Mouse (Mus musculus) thymus, adult 18-20 months (tissue): ENCODE data around the gene Myod1.

Experiments used
- DNase-seq, 2 experiments: peaks; one replicate each; pipeline ENCODE4 v3.0.0; 2022; ENCODE audit warnings: mixed read lengths in 2 of 2

Gene Myod1

DNA sequence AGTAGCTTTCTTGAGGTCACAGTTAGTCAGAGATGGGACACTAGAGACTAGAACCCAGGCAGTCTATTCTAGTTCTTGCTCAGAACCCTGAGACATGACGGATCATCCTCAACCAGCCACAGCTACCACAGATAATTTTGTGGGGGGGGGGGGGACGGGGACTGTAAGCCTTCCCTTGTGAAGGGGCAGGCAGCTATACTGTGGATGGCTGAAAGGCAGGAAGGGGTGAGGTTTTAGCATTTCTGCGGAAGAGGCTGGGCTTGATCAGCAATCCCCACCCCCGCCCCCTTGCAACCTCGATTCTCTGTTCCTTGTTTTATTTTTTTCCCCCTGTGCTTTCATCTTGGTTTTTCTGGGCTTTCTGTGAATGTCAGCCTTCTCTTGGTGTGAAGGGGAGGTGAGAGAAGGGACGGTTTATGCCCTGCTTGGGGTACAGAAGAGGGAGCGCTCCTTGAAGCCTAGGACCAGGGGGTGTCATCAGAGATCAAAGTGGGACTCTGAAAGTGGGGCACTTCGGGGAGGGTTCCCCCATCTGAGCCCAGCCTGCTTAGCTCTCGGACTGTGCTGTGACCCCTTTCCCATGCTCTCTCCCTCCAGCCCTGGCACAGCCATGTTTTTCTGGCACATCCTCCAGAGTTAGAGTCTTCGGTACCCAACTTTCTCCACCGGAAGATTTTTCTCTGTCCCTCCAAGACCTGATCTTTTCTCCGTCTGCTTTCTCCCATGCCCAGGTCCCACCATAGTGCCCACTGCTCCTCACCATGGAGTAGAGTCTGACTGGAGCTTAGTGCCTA lies 17.6 kb downstream of the Myod1 start:
- no peak for DNase-seq

DNA sequence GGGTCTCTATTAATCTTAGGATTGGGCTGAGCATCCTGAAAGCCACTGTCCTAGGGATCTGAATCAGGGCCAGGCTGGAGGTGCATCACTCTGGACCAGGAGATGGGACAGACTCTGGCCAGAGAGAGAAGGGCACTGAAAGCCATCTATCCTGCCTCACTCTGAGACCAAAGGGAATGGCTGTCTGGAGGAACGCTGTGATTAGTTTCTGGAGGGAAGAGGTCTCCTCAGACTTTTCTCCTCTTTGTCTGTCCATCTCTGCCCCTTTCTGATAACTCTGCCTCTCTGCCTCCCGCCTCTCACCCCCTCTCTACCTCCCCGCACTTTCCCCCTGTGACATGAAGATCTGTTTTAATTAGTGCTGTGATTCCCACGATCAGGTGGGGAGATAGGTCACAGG lies 18.7 kb downstream of the Myod1 start:
- DNase-seq = no peak

DNA sequence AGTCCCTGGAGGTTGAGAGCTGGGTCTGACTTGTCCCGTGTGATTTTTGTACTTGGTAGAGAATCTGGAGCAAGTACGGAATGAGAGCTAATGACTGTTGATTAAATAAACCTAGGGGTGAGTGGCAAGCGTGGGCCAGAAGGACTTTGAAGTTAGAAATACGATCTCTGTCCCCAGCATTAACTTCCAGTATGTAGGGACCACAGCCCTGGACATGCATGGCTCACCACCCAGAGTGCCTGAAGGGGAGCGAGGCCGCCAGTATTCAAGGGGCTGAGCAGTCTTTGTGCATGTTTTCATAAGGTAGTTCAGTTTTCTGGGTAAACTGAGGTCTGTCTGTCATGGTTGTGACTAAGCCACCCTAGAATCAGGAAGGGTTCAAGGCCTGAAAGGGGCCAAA lies 19.3 kb downstream of the Myod1 start:
- DNase-seq = no peak

DNA sequence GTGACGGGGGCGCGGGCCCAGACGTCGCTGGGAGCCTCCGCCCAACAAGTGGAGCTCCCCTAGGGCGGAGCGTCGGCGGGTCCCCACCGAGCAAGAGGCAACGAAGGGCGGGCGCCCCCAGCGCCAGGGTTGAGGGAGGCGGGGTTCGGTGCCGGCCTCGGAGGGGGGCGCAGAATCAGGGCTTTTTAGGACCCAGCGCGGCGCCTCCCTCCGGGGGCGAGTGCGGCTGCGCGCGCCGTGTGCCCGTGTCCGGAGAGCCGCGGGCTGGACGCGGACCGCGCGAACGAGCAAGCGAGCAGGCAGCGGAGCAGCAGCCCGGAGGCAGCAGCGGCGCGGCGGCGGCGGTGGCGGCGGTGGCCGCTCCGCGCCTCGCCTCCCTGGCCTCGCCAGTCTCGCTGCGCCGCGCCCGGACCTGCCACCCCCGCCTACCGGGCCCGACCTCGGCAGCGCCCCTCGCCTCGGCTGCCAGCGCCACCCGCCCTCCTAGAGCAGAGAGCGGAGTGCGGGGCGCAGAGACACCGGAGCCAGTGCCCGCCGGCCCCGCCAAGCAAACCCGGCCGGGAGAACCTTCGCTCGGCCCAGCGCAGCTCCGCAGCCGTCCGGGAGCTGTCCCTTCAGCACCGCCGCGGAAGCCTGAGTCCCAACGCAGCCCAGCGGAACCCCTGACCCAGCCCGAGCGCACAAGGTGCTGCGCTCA lies 20.1 kb downstream of the Myod1 start, which contains the start of gene Kcnc1:
Gene Kcnc1 (plus strand): TSS at position 267 of the 697 bp plus-strand sequence.
- DNase-seq = peak; percentile 23 to 28

DNA sequence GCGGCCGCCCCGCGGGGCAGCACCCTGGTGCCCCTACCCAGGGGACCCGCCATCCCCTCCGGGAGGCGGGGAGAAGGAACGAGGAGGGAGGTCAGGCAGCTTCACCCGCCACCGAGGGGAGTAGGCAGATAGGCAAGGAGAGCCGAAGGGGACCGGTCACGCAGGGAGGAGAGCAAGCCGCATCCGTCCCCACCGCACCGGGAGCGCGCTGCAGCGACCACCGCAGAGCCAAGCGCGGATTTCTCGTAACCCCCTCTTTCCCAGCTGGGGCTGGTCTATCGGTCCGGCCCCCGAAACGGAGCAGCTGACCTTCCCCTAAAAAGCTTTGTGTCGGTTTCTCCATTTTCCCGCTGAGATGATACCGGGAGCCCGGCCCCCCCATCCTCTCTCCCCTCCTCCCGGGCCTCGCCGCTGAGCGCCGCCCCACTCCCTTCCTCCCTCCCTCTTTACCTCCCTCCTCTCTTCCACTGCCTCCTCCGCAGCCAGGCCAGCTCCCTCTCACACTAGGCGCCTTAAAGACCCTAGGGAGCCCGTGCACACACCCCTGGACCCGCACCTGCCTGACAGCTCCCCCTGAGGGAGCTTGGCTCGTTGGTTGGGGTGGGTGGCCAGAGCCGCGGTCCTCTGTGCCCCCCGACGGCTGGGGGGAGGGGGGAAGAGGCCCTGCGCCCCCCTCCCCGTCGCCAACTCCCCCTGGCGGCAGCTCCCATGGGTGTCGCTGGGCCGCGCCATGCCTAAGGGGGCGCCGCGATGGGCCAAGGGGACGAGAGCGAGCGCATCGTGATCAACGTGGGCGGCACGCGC lies 20.9 kb downstream of the Myod1 start:
- no peak for DNase-seq

DNA sequence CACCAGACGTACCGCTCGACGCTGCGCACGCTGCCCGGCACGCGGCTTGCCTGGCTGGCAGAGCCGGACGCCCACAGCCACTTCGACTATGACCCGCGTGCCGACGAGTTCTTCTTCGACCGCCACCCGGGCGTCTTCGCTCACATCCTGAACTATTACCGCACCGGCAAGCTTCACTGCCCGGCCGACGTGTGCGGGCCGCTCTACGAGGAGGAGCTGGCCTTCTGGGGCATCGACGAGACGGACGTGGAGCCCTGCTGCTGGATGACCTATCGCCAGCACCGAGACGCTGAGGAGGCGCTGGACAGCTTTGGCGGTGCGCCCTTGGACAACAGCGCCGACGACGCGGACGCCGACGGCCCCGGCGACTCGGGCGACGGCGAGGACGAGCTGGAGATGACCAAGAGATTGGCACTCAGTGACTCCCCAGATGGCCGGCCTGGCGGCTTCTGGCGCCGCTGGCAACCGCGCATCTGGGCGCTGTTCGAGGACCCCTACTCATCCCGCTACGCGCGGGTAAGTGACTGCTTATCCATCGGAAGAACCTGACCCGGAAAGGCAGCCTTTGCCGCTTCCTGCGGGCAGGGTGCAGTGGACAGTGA lies 21.6 kb downstream of the Myod1 start:
- no peak for DNase-seq

DNA sequence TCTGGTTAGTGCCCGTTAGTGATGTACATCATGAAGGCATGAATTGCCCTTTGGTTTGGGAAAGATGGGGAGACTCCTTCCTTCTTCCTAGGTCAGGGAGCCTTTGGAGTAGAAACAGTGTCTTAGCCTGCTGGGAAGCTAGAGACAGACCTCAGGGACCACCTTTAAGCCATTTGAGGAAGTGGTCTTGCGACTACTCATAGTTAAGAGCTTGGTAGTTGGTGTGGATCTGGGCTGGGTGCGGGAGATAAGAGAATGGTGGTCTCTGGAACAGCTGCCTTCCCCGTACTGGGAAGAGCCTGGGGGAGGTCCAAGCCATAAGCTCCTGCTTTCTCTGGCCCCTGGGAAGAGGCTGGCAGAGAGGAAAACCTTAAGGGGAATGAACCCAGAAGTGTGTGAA lies 22.3 kb downstream of the Myod1 start:
- DNase-seq = no peak

DNA sequence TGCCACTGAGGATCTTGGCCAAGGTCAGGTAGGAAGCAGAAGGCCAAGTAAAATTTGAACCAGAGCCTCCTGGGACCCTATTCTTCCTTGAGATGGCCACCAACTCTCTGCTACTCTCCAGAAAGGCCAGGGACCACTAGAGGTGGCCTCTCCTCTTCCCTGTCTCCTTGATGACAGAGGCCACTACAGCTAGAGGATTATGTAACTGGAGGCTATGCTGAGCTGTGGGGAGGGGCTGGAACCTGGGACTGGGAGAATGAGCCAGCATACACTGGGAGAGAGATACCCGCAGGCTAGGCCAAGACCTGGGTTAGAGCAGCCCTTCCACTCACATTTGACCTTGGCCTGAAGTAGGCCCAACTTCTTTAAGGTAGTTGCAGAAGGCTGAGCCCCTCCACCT lies 23.4 kb downstream of the Myod1 start:
- no peak for DNase-seq

DNA sequence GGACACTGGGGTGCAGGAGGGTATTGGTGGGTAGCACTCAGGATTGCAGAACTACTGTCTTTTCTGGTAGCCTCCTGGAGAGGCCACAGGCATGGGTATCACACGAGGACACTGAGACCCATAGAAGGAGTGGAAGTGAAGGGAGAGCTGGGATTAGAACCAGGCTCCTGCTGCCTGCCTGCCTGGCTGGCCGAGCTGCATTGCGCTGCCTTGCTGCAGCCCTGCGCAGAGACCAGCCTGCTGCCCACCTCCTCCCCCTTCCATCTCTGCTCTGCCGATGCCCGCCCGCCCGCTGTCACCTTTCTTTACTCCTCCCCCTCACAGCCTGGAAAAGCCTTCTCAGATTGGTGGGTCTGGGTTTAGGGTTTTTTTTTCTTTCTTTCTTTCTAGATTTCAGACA lies 24.1 kb downstream of the Myod1 start:
- DNase-seq = no peak

DNA sequence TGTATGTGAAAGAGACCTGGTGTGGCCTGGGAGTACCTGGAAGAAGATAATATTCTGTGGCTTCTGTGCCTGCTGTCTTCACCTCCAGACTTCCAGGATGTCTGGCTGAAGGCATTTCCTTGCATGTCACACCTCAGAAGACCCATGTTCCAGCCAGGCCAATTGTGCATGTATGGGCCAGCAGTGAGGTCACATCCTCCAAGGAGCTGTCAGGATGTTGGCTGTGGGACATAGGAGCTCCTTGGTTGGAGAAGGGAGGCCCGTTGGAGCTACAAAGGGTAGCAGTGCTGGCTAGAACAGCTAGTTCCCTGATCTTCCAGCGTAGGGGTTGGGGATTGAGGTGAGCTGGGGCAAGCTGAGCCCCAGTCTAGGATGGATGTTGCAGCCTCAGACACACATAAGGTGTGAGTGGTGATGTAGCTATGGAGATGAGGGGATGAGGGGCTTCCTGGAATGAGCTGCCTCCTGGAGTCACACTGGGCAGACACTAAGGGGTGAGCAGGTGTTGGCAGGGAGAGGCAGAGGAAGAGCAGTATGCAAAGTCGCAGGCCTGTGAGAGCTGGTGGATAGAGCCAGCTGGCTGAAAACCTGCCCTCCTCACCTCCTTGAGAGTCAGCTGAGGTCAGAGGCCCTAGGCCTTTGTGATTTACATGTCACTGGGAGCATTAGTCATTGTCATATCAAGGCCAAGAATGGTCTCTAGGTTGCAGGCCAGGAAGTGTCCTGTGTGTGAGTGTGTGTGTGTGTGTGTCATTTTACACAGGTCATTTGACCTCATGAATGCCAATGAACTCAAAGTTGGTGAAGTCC lies 25.3 kb downstream of the Myod1 start:
- DNase-seq = no peak

DNA sequence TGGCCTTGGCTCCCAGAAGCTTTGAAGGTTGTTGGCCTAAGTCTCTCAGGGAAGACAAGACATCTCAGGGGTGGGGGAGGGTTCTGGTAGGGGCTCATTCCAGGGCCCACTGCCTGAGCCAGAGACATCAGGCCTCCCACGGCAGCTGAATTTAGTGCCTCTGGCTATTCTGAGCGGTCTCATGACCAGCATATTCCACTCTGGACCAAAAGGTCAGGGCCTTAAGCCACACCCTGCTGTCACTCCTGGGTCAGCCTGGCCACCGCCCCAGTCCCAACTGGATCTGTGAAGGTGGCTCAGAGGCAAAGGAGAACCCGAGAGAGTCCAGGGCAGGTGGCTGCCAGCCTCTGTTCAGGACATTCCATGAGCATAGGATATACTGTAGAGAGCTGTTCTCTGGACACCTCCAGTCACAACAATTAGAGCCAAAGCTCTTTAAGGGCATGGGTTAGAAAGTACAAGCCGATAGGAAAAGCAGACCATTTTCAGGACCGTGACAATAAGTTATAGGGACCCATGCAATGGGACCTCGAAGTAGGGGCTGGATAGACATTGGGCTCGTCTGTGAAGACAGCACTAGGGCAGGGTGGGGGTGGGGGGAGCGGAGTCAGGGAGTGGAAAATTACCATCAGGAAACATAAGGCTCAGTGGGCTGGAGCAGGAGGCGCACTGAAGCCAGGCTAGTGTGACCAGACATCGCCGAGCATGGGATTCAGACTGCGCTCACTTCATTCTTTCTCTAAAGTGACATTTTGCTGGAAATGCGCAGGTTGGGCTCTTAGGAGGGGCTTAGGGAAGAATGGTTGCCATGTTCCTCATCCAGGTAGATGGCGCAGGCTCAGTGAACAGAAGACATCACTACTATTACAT lies 27.6 kb downstream of the Myod1 start:
- no peak for DNase-seq

DNA sequence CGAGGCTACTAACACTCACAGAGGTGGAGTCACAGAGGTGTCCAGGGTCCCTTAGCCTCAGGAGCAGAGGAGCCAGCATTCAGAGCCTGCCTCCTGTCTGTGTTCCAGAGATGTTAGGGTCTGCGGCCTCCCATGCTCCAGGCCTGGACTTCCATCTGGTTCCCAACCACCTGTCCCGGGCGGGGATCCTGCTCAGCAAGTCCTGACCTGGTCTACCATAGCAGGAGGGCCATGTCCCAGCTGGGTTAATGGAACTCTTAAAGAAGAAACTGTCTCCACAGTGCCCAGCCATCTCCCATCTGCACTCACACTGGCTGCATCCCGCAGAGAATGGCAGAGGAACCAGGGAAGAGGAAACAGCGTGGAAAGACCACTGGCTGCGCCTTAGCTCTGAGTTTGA lies 28.5 kb downstream of the Myod1 start:
- no peak for DNase-seq

DNA sequence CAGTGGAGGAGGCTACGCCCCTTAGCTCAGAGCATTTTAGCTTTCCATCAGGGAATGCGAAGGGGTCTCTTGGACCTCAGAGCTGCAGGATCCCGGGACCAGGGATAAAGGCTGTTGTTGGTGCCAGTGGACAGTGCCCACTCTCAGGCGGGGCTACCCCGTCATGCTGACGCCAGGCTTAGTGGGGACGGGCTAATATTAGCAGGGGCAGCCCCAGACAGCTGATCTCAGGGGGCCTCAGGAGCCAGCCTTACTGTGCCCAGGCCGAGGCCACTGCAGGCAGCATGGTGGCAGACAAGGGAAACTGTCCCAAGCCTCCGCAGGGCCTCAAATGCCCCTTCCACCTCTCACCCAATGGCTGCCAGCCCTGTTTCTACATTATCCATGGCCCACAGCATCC lies 32.3 kb downstream of the Myod1 start:
- no peak for DNase-seq

DNA sequence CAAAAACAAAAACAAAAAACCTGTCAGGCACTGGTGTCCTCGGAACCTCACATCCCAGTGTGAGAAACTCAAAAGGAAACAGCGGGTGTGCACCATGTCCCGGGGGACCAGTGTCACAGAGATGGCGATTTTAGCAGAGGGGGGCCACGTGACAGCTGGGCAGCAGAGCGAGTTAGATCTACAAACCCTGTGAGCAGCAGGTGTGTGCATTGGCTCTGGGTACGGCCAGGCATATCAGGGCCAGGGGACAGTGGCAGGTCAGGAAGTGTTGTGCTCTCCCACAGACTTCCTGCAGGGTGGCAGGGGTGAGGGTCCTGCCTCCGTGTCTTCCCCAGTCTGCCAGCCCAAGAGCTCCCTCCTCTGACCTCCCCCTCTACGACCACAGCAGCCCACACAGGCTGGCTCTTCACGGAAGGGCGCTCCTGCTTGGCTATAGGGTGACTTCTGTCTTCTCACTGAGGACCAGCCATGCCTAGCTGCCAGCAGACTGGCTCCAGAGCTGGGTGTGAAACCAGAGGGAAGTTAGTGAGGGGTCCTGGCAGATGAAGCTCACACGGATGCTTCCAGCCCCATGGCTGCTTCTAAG lies 33.0 kb downstream of the Myod1 start:
- DNase-seq = no peak

DNA sequence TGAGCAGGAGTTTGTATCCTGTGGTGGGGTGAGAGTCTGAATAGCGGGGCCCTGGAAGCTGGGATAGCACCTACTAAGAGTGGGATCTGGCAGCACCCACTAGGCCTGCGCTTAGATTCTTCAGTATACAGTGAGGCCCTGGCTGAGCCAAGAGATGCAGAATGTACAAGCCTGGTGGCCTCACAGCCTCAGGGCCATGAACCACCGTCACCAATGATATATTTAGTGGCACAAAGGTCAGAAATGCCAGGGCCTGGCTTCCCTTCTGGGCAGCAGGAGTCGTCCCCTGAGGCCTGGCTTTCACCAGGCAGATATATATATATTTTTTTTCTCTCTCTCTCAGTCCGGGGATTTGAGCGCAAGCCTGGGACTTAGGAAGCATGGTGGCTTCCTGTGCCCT lies 34.5 kb downstream of the Myod1 start:
- no peak for DNase-seq

DNA sequence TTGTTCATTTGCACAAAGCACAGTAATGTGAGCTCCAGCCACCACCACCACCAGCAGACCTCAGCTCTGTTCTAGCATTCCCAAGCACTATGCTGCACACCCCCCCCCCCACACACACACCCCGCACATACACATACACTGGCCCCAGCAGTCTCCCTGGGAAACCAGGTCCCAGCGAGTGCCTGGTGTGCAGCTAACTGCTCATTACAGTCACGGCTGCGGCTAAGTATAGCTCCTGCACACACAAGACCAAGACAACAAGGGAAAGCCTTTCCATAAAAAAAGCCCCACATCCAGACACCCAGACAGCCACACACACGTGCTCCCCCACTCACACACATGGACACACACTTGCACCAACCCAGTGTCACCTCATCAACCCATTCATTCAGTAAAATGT lies 36.5 kb downstream of the Myod1 start:
- DNase-seq = no peak

DNA sequence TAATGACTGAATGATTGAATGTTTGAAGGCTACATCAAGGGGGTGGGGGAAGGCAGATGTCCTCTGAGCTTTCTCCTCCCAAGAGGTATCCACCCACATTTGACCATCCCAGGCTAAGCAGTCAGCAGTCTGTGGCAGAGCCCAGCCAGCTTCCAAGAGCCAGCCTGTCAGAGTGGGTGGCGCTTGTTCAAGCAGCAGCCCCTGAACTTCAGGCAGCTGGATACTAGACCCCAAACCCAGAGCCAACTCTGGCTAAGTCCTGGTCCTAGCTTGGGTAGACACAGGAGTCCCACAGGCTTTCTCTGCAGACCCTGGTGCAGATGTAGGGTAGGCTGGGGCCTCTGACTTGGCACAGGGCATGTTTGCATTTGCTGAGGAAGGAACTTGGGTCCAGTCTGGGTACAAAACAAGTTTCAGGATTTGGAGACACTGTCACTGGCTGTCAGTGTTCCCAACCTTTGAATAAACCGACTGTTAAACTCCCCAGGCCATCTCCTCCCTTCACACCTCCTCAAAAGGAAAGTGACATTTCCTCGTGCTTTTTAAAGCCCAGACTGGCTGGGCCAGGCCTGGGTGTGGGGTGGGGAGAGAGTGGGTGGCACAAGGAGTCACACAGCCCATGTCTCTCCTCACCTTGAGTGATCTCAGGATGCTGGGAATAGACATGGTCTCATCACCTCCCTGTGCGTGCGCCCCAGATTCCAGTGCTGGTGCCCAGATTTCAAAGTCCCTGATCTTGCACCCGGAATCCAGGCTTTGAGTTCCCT lies 37.9 kb downstream of the Myod1 start:
- no peak for DNase-seq

DNA sequence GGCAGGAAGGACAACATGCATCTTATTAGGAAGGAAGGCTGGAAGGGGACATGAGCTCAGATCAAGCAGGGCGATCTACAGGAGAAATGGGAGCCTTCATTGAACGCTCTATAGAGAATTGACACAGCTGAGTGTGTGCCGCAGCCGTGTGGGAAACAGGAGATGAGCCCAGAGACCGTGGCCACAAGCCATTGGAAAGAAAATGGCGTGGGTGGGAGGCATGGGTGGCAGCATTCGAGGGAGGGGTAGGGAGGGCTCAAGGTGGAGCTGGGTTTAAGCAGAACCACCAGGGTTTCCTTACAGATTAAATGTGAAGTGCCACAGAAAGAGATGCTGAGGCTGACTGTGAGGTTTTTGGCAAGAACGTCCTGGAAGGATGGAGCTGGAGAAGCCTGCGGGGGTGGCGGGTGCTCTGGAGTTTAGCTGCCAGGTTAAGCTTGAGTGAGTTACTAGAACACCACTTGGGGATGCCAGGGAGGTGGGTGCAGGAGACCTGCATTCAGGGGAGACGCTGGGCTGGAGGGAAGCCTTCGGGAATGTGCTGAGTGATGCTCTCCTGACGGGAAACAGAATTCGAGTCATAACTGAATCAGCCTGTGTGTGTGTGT lies 39.6 kb downstream of the Myod1 start:
- DNase-seq = no peak

DNA sequence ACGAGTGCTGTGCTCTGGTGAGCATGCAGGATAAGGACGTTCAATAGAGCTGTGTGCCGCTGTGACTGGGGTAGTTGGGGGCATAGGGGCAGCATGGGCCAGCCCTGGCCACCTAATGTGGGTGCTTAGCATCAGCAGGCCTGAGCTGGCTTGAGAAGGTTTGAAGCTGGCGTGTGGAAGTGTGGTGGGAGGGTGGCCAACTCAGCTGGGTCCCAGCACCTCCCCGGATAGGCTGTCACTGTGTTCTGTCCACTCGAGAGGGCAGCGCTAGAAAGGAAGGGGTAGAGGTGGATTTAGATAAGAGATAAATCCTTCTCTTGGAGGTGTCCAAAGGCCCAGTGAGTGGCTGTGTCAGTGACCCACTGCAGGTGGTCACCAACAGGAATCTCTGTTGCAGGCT lies 41.2 kb downstream of the Myod1 start:
- DNase-seq = no peak
